Mouse (Mus musculus) midbrain, embryonic 14.5 days (tissue): ENCODE results near the gene Gale. TPM values are rescaled to one million over a fixed set of nuclear protein-coding genes. Genes with fewer than 3 reads are reported as not detected.

Source experiments
- ATAC-seq: fragments of 200-750 bp; cut with Nextera tagmentation; 2 replicates; pipeline ENCODE4 v1.8.0; 2017; ENCODE audit warnings: moderate number of reproducible peaks, moderate library complexity; ENCODE audit not compliant: low FRiP score, low TSS enrichment
- DNase-seq: peaks from one replicate; pipeline ENCODE4 v3.0.0-alpha.2; 2015
- H3K27ac ChIP-seq: fragments of 300-500 bp; sonication (generic); replicated peaks from 2 replicates; pipeline ENCODE4 v1.5.1; 2014; ENCODE audit warnings: mild to moderate bottlenecking, low read depth, low read length, moderate library complexity
- H3K27me3 ChIP-seq: fragments of 300-500 bp; sonication (generic); 2 replicates; pipeline ENCODE4 v1.6.1; 2014; ENCODE audit warnings: low read length, control low read depth, mixed read lengths; ENCODE audit not compliant: control insufficient read depth, insufficient read depth
- H3K36me3 ChIP-seq: fragments of 300-500 bp; sonication (generic); 2 replicates; pipeline ENCODE4 v1.6.1; 2014; ENCODE audit warnings: low read length, control low read depth; ENCODE audit not compliant: control insufficient read depth, insufficient read depth
- H3K4me1 ChIP-seq: fragments of 300-500 bp; sonication (generic); 2 replicates; pipeline ENCODE4 v1.6.1; 2014; ENCODE audit warnings: mild to moderate bottlenecking, antibody characterized with exemption, low read length, control low read depth; ENCODE audit not compliant: control insufficient read depth, insufficient read depth
- H3K4me2 ChIP-seq: fragments of 300-500 bp; sonication (generic); 2 replicates; pipeline ENCODE4 v1.6.1; 2014; ENCODE audit warnings: mild to moderate bottlenecking, low read length, moderate library complexity
- H3K4me3 ChIP-seq: fragments of 300-500 bp; sonication (generic); replicated peaks from 2 replicates; pipeline ENCODE4 v1.5.1; 2014; ENCODE audit warnings: low read depth, low read length
- H3K9ac ChIP-seq: fragments of 300-500 bp; sonication (generic); replicated peaks from 2 replicates; pipeline ENCODE4 v1.6.1; 2014; ENCODE audit warnings: mild to moderate bottlenecking, low read length, moderate library complexity
- H3K9me3 ChIP-seq: fragments of 300-500 bp; sonication (generic); 2 replicates; pipeline ENCODE4 v1.6.1; 2016; ENCODE audit warnings: low read length, control low read depth, mixed read lengths; ENCODE audit not compliant: control insufficient read depth
- WGBS: fragments of 180-500 bp; shearing (Covaris S2); extraction: QIAGEN DNeasy Blood & Tissue Kit; methylation state at CpG from one replicate; pipeline ENCODE4 v1.1.7; 2014; 5-methylcytosine and 5-hydroxymethylcytosine counted together
- polyA plus RNA-seq: library from polyadenylated mRNA; unstranded; fragments of >200 nt; fragmentation: Nextera tagmentation; extraction: Ambion mirVana; gene quantifications from 2 replicates; pipeline ENCODE4 v1.2.1, GENCODE M21; 2014

Gale gene
- polyA plus RNA-seq, 1 experiment from 2014 or later, result 31.8 TPM

DNA sequence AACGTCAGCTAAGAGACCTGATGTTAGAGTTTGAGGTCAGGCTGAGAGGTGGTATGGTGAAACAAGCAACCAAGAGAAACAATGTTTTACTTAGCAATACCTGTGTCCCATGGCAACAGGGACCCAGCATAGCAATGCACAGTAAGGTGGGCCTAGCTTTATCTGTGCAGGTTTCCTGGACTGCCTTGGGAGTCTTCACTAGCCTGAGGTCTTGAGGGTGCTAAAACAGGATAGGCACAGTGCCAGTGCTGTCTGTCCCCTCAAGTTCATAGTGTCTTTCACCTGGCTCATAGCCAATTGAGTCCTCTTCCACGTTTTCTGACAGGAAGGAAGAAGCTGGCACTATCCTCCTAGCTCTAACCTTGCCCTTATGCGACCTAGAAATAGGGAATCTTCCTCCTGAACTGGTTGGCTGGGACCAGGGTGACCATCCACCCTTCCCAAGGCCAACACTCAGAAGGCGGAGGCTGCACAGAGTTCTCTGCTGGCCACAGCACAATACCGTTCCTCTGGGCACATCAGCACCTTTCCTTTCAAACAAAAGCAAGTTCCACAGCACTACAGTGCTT is 40.7 kb downstream of the Gale start:
- Histone ChIP-seq H3K4me2 (no peak overlapping the region), H3K9ac (no peak overlapping the region), H3K36me3 (peaks cover 71% of the 10 kb centered on the region), H3K27ac (no peak overlapping the region), H3K27me3 (no peaks in the 10 kb centered on the region), H3K4me3 (no peak overlapping the region), H3K9me3 (no peaks in the 10 kb centered on the region), H3K4me1 (no peaks in the 10 kb centered on the region)
- DNase-seq (no peak), ATAC-seq (no peak)
- WGBS, result 97% methylated on average over 5 of the region's 5 CpGs

DNA sequence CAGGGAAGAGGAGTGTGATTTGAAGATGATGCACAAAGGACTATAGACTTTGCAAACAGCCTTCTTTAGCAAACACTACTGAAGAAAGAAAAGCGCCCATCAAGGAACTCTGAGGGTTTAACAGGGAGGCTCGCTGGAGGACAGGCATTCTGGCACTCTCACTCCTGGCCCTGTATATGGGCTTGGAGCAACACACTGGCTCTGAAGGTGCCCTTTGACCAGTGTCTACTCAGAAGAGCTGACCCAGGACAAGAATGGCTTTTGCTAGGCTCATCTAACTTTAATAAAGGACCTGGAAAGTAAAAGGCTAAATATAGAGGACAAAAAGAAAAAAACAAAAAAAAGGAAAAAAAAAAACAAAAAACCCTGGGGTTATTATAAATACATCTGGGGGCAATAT is 41.4 kb downstream of the Gale start:
- Histone ChIP-seq H3K36me3 (peaks cover 78% of the 10 kb centered on the region), H3K4me1 (no peaks in the 10 kb centered on the region), H3K27me3 (no peaks in the 10 kb centered on the region), H3K4me2 (no peak overlapping the region), H3K27ac (no peak overlapping the region), H3K4me3 (no peak overlapping the region), H3K9me3 (no peaks in the 10 kb centered on the region), H3K9ac (no peak overlapping the region)
- DNase-seq (no peak), ATAC-seq (no peak)
- 91% methylated on average over 2 of the region's 2 CpGs for WGBS

DNA sequence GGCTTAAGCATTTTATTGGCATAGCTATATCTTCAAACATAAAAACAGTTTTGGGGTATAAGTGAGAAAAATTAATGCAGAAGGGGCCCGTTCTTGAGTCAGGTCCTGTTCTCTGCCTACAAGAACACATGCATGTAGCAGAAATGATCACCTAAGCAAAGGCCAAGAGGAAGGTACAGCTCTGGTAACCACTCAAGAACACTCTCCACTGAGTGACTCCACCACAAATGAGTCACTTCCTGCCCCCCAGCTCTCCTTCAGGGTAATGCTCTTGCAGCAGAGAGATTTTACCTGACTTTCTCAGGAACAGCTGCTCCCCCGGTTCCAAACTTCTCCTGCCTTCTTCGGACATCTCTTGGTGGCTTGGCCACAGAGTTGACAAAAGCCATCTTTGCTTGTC is 43.3 kb downstream of the Gale start:
- Histone ChIP-seq H3K27ac (no peak overlapping the region), H3K36me3 (peaks cover 91% of the 10 kb centered on the region)

DNA sequence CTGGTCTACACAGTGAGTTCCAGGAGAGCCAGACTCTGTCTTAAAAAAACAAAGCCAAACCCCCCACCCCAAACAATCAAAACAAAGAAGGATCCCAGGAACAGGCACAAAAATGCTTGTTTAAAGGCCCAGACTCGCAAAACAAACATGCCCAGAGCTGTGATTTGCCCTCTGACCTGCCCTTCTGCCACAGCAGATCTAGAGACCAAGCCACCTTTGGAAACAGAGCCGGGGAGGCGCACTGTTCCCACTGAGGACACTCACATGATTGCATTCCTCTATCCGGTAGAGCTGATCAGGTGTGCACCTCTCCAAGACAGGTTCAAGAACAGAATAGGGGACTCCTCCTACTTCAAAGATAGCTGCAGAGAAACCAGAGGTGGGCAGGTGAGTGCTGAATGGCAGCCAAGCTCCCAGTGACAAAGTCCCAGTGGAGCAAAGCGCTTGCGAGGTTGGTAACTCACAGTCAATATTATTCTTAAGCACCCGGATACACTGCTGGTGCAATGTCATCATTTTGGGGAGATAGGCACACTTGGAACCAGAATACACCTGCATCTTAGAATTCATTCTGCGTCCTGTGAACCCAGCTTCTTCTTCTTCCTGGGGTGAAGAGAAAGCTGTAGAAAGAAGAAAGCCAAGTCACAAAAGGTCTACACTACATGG is 45.4 kb downstream of the Gale start:
- WGBS, result 96% methylated on average over 8 of the region's 8 CpGs

More for the DNA sequence above, 43.3 kb downstream of the Gale start:
- no peaks in the 10 kb centered on the region for H3K9me3 ChIP-seq
- no peaks in the 10 kb centered on the region for H3K27me3 ChIP-seq
- no peak for DNase-seq
- no peaks in the 10 kb centered on the region for H3K4me1 ChIP-seq
- WGBS, result 94% methylated on average over 3 of the region's 3 CpGs
- H3K4me3 ChIP-seq, result no peak overlapping the region
- no peak for ATAC-seq
- no peak overlapping the region for H3K4me2 ChIP-seq
- H3K9ac ChIP-seq, result no peak overlapping the region

DNA sequence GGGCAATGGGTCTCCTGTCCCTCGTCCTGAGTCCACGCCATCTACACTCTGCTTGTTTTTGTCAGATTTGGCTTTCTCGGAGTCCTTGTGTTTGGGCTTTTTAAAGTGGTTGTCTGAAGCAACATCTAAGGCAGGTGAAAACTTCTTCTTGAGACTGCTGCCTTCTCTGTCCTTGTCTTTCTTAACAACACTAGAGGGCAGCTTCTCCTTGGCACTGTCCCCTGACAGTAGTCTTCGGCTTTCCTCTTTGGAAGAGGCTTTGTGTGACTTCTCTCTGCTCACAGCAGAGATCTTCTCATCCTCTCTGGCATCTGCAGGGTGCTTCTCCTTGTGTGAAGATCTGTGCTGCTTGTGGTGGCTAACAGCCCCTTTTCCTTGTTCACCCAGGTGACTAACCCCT is 47.1 kb downstream of the Gale start:
- H3K27ac ChIP-seq, result no peak overlapping the region
- DNase-seq (no peak), ATAC-seq (no peak)
- peaks cover 77% of the 10 kb centered on the region for H3K36me3 ChIP-seq
- H3K9me3 ChIP-seq, result no peaks in the 10 kb centered on the region
- no peaks in the 10 kb centered on the region for H3K4me1 ChIP-seq
- H3K9ac ChIP-seq, result no peak overlapping the region
- no peak overlapping the region for H3K4me2 ChIP-seq
- WGBS, result 89% methylated on average over 4 of the region's 4 CpGs
- H3K4me3 ChIP-seq, result no peak overlapping the region
- no peaks in the 10 kb centered on the region for H3K27me3 ChIP-seq

More for the DNA sequence above, 45.4 kb downstream of the Gale start:
- Histone ChIP-seq H3K4me1 (no peaks in the 10 kb centered on the region), H3K27ac (no peak overlapping the region), H3K4me2 (no peak overlapping the region), H3K36me3 (peaks cover 90% of the 10 kb centered on the region), H3K9ac (no peak overlapping the region), H3K9me3 (no peaks in the 10 kb centered on the region), H3K27me3 (no peaks in the 10 kb centered on the region), H3K4me3 (no peak overlapping the region)
- DNase-seq (no peak), ATAC-seq (no peak)

DNA sequence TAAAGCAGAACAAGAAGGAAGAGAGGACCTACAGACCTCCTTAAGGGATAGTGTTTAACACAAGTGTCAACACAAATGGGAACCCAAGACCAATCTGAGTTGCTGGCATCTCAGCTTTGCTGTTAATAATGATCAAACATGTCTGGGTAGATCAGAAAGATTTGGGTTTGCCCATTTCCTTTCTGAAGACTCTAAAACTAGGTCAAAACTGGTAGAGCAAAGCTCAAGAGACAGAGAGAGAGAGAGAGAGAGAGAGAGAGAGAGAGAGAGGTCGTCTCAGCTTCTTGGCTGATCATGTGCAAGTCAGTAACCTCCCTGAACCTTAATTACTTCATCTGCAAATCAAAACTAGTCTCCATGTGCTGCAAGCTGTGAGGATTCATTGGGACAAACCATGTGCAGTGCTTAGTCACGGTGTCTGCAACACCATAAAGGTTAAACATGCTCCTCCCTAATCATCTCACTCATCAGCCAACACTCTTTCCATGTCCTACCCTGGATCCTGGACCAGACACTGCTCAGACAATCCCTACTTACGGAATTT is 52.6 kb downstream of the Gale start:
- no peaks in the 10 kb centered on the region for H3K9me3 ChIP-seq
- no peak for ATAC-seq
- 86% methylated on average over 3 of the region's 3 CpGs for WGBS

More for the DNA sequence above, 52.6 kb downstream of the Gale start:
- Histone ChIP-seq H3K4me2 (no peak overlapping the region), H3K36me3 (peaks cover 27% of the 10 kb centered on the region), H3K4me1 (peaks cover 14% of the 10 kb centered on the region), H3K27ac (no peak overlapping the region), H3K27me3 (no peaks in the 10 kb centered on the region), H3K9ac (no peak overlapping the region), H3K4me3 (no peak overlapping the region)
- no peak for DNase-seq

Other genes starting within 250 kb of the Gale start
- not detected in 2 replicates for gene Il22ra1, start 235.6 kb upstream of the Gale start, polyA plus RNA-seq
- 0.13 and 0.16 TPM in 2 replicates for gene Myom3, start 204.0 kb upstream of the Gale start, polyA plus RNA-seq
- 247 and 266 TPM in 2 replicates for gene Srsf10, start 108.0 kb upstream of the Gale start, polyA plus RNA-seq
- 90.8 and 122 TPM in 2 replicates for gene Pnrc2, start 89.9 kb upstream of the Gale start, polyA plus RNA-seq
- 0.17 TPM in 1 of 2 replicates, not detected in the other for gene Cnr2, start 68.3 kb upstream of the Gale start, polyA plus RNA-seq
- gene Fuca1, start 43.0 kb upstream of the Gale start, polyA plus RNA-seq, result 57.4 and 62.7 TPM in 2 replicates
- gene Hmgcl, start 17.3 kb upstream of the Gale start, polyA plus RNA-seq, result 57.6 and 61.0 TPM in 2 replicates
- gene Lypla2, start 8.9 kb downstream of the Gale start, polyA plus RNA-seq, result 201 and 236 TPM in 2 replicates
- 62.6 and 70.0 TPM in 2 replicates for gene Pithd1, start 23.5 kb downstream of the Gale start, polyA plus RNA-seq
- gene Eloa, start 58.0 kb downstream of the Gale start, polyA plus RNA-seq, result 25.0 and 33.8 TPM in 2 replicates
- 312 and 346 TPM in 2 replicates for gene Rpl11, start 89.7 kb downstream of the Gale start, polyA plus RNA-seq
- gene Id3, start 179.8 kb downstream of the Gale start, polyA plus RNA-seq, result 108 and 140 TPM in 2 replicates
- 1.2 and 1.7 TPM in 2 replicates for gene E2f2, start 208.7 kb downstream of the Gale start, polyA plus RNA-seq
- gene Asap3, start 242.6 kb downstream of the Gale start, polyA plus RNA-seq, result 1.8 and 3.4 TPM in 2 replicates